Mouse (Mus musculus) bone marrow, adult 2 months (tissue): ENCODE data around the gene Fbln5.

ENCODE experiments used
- CTCF ChIP-seq: fragments of 200-500 bp; IDR thresholded peaks from 2 replicates; pipeline ENCODE4 v1.5.1; 2011; ENCODE audit warnings: low read length, control low read depth; ENCODE audit not compliant: control insufficient read depth, insufficient read depth
- POLR2A ChIP-seq: fragments of 200-500 bp; IDR thresholded peaks from 2 replicates; pipeline ENCODE4 v1.6.1; 2011; ENCODE audit warnings: low read depth, mild to moderate bottlenecking, control low read depth, low read length, borderline replicate concordance; ENCODE audit not compliant: control insufficient read depth

GRCm38 (mm10) chr12:101816810-101817209 is 2.0 kb downstream of the Fbln5 start:
- TF ChIP-seq CTCF (no peak), POLR2A (no peak)
